Mouse (Mus musculus) ZHBTc4 (cell line): ENCODE results near the gene Hist1h2bk.
A peak's percentile ranks its signal among the peaks of the same experiment; 100 is the strongest.
"Not testable (repeated sequence)": the region's sequence is repeated elsewhere in the genome, so short reads cannot be mapped to it uniquely, and the experiment has no call there.

Experiments
- DNase-seq: peaks from one replicate; pipeline ENCODE4 v3.0.0-alpha.2; 2011; ENCODE audit warnings: low read depth, low spot score

Gene Hist1h2bk

GRCm38 (mm10) chr13:22040464-22041141, 4.9 kb downstream of the Hist1h2bk start:
- peak; percentile 72 for DNase-seq

GRCm38 (mm10) chr13:22041142-22041536, 5.5 kb downstream of the Hist1h2bk start, which contains the start of gene Hist1h4i:
Gene Hist1h4i, minus strand, starts transcription at chr13:22041362.
- DNase-seq = peak; percentile 96

DNA sequence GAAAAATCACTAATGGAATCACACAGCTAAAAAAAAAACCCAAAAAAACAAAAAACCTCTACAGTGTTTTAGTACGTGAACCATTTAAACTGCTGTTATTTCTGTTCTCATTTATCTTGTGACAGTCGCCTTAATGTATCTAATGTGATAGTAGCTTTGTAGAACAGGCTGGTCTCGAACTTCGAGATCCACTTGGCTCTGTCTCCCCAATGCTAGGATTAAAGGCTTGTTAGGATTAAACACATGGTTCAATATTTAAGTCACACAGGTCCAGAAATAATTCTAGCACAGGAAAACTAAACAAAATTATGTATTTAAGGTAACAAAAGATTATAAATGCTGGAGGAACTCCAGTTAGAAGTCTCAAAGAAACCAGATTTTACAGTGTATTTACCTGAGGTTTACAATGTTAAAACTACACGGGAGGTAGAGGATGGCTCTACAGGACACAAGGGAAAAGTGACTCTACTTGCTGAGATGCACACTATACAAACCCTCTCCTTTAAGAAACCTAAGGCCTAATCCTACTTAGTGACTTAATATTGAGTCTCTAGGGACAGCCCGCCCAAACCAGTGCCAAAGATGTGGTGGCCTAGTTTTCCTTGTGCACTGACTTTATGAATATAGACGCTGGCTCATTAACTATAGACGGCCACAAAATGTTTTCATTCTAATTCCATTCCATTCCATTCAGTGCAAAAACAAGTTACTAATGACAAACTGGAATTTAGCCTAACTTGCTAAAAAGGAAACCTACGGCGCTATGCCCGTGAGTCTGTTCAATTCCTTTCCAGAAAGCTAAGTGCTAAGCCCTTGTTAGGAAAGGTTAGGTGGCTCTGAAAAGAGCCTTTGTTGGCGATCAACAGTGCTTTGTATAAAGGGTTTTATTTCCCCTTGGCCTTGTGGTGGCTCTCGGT, 6.2 kb downstream of the Hist1h2bk start:
- DNase-seq = peak; percentile 59

GRCm38 (mm10) chr13:22042568-22043502, 7.2 kb downstream of the Hist1h2bk start, which contains the start of the genes Hist1h2ag and Hist1h2bj:
Gene Hist1h2ag, minus strand, starts transcription at chr13:22042944.
Gene Hist1h2bj, plus strand, starts transcription at chr13:22043214.
- DNase-seq = peak; percentile 98

DNA sequence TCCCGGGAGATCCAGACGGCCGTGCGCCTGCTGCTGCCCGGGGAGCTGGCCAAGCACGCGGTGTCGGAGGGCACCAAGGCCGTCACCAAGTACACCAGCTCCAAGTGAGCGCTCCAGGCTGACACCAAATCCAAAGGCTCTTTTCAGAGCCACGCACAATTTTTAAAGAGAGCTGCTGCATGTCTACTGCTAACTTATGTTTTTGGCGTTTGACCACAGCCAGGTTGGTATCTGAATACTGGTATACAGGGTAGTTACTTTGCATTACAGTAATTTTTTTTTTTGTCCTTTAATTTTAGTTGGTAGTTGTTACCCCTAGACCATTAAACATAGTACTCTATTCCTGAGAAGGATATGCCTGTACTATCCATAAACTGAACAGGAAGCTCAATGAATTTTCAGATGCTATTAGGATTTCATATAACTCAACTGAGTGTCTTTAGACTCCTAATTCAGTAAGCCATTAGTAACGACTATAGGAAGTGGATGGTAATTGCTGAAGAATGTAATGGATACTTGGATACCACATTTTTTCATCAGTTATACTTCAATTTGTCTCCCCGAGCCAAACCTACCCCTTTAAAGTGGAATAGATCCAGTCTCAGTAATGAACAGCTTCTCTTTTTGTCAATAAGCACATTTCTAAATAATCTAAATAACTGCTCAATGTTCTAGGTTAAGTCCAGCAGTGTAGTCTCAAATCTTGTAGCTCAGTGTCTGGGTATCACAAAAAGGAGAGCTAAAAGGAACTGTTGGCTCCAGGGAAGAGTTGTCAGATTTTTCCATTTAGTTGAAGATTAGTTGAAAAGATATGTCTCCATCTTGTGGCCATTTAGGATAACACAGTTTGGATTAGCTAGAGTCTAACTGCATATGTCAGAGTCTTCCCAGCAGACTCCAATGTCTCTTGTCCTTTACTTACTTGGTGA, 8.1 kb downstream of the Hist1h2bk start:
- peak; percentile 81 for DNase-seq

GRCm38 (mm10) chr13:22044432-22045155, 8.9 kb downstream of the Hist1h2bk start:
- DNase-seq = no peak

- no peak for DNase-seq
Observed at GRCm38 (mm10) chr13:22045311-22045710, 9.6 kb downstream of the Hist1h2bk start.

DNA sequence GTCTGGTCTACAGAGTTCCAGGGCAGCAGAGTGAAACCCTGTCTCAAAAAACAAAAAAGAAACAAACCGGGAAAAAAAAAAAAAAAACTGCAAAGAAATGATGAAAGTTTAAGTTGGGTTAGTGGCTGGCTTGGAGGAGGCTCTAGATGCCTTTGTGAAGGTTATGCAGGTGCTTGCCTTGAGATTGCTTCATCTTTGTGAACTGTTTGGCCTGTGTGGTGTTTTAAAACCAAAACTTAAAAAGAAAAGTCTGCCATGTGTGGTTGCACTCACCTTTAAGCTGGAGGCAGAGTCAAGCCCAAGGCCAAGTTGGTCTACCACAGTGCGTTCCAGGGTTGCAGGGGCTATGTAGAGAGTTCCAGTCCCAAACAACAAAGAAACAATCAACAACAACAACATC, 13.4 kb downstream of the Hist1h2bk start:
- DNase-seq = no peak

GRCm38 (mm10) chr13:22049737-22050440, 14.2 kb downstream of the Hist1h2bk start:
- peak; percentile 88 for DNase-seq

DNA sequence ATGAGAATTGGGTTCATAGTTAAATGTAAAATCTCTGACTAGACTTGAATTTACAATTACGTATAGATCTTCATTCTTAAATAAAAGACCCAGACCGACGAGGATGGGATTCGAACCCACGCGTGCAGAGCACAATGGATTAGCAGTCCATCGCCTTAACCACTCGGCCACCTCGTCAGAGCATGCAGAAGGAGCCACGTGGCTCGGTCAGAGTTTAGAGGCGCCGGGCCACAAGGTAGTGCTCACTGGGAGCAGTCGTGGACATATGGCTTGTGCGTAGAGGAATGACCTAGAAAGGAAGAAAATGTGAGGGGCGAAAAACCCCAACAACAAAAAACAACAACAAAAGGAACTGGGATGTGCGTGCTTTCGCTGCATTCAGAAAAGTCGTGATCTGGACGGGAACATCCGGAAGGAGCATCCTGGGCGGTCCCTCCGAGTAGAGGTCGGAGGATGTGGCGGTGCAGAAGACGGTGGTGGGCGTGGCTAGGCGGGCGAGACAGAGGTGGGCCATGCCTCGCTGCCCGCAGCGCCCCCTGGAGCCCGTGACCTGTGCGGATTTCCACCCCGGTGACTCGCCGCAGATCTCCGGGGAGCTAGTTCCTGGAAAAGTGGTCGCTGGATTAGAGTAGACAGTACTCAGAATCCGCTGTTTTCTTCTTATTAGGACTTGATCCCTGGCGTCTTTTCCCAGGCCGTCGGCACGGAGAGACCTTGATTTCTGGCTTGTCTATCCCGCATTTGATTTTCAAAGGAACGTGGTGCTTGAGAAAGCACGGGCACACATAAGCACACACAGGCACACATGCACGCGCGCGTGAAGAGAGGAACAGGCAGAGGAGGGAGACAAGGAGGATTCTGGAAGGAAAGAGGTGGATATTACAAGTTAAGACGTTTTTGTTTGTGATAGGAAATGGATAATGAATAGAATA, 15.2 kb downstream of the Hist1h2bk start:
- DNase-seq = peak; percentile 98

- no peak for DNase-seq
Observed at GRCm38 (mm10) chr13:22051523-22051859, 15.8 kb downstream of the Hist1h2bk start.

DNA sequence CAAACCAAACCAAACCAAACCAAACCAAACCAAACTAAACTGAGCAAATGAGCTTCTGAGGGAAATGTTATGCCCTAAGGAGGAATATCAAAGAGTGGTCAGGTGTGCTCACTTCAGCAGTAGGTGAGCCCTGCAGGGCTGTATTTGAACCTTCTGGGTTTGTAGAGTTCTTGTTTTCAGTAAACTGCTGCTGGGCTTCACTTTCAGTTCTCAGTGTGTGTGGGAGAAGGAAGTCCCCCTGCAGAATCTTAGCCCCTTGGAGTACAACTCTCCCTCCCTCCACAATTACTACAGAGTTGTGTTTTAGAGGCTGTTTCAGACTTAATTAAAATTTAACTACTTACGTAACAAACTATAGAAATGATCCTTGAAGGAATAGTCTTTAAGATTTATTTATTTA, 18.1 kb downstream of the Hist1h2bk start:
- no peak for DNase-seq

DNA sequence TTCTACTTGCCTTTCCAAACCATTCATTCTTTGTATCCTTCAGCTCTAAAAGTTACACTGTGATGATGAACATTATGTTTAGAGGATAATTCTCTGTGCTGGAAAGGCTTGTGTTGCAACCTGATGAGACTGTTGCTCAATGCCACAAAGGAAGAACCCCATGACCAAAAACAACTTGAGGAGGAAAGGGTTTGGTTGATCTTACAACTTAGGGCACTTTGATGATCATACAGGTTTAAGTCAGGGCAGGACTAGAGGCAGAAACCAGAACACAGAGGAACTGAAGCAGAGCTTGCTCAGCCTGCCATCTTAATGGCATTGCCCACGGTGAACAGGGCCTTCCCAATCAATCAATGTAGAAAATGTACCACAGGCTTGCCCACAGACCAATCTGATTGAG, 25.8 kb downstream of the Hist1h2bk start:
- DNase-seq = no peak

DNA sequence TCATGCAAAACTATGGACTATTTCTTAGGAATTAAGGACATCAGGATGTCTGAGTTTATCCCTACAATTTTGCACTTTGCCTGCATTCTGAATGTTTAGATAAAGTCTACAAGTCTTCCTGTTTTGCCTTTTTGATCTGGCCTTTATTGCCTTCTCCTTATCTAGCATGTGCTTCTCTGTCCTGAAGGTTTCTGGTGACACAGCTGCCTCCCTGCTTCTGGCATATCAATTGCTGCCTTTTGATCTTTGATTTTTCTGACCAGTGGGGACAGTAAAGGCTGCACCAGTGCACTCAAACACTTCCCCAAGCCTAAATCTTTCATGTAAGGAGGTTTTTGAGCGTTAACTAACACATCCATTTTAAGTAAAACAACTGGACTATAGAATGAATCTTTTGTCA, 27.8 kb downstream of the Hist1h2bk start:
- DNase-seq = no peak

GRCm38 (mm10) chr13:22084140-22084539, 48.5 kb downstream of the Hist1h2bk start, which contains the start of gene Vmn1r188:
Gene Vmn1r188, plus strand, starts transcription at chr13:22084440.
- not testable (repeated sequence) for DNase-seq
